Mouse (Mus musculus) testis, postnatal 10 days (tissue): ENCODE data around the gene Tyrp1.

Experiments used
- DNase-seq: peaks from one replicate; pipeline ENCODE4 v3.0.0; 2021; ENCODE audit warnings: low spot score

Gene Tyrp1

DNA sequence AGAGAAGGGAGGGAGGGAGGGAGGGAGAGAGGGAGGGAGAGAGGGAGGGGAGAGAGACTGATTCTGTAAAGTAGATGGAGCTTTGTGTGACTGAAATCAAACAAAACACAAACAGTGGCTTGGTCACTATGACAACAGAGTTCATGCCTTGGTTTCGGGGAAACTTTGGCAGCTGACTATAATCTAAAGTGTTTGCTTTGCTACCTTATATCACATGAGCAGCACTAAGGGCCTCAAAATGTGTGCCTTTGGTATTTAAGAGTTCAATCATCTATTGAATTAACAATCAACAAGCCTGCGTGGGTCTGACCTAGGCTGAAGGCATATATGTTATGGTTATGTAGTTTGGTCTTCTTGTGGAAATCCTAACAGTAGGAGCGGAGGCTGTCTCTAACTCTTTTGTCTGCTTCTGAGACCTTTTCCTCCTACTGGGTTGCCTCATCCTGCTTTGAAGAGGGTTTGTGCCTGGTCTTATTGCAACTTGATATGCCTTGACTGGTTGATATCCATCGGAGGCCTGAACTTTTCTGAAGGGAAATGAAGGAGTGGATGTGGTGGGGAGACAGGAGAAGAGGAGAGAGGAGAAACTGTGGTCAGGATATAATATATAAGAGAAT, 61.5 kb downstream of the Tyrp1 start:
- DNase-seq = no peak
